Mouse (Mus musculus) gastrocnemius, postnatal 36 days (tissue): Measurements from ENCODE around the gene Vmn2r92. TPM values are rescaled to one million over a fixed set of nuclear protein-coding genes. Genes with fewer than 3 reads are reported as not detected.
"Not testable (repeated sequence)": the region's sequence is repeated elsewhere in the genome, so short reads cannot be mapped to it uniquely, and the experiment has no call there.

Experiments
- DNase-seq, 2 experiments: peaks; one replicate each; pipeline ENCODE4 v3.0.0; 2022
- intact Hi-C: fragments of 180-260 bp; cut with DNase I; formaldehyde crosslinking; loops from one replicate; pipeline ENCODE4 v1.15.1; 2025
- long read RNA-seq, 2 experiments: library from polyadenylated mRNA; stranded (forward); transcript quantifications; one replicate each; pipeline ENCODE4 v2.0.0; 2021
- total RNA-seq, 2 experiments: library from RNA; stranded (reverse); gene quantifications; 2 replicates each; pipeline ENCODE4 v1.2.3; 2021

Vmn2r92 gene
- not detected for total RNA-seq
- long read RNA-seq, experiment 1 = 0 reads
- long read RNA-seq, experiment 2 = 0 reads

DNA sequence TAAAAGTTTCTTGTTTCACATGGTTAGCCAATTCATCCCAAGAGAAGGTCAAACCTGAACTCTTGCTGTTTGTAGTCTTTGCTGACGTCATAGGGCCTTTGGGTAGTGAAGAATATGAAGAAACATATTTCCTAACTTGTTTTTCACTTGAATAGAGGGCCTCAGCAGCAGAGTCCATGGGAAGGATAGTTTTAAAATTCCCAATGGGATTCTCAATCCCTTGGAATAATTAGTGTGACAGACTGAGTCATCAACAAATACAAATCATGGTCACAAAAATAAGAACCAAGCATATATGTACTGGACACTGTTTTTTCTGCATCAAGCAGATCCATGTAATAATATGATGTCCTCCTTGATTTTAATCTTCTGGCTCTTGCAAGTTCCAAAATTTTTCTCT lies at the start of gene Vmn2r92:
Gene Vmn2r92 (plus strand): TSS at position 301 of the 400 bp plus-strand sequence.
- intact Hi-C loops = not testable (repeated sequence)

DNA sequence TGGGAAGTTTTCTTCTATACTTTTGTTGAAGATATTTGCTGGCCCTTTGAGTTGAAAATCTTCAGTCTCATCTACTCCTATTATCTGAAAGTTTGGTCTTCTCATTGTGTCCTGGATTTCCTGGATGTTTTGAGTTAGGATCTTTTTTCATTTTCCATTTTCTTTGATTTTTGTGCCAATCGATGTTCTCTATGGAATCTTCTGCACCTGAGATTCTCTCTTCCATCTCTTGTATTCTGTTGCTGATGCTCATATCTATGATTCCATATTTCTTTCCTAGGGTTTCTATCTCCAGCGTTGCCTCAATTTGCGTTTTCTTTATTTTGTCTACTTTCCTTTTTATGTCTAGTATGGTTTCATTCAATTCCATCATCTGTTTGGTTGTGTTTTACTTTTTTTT lies 49.4 kb upstream of the Vmn2r92 start:
- intact Hi-C loops, DNase-seq: not testable (repeated sequence)

More for the DNA sequence above, at the start of gene Vmn2r92:
- DNase-seq = not testable (repeated sequence)

DNA sequence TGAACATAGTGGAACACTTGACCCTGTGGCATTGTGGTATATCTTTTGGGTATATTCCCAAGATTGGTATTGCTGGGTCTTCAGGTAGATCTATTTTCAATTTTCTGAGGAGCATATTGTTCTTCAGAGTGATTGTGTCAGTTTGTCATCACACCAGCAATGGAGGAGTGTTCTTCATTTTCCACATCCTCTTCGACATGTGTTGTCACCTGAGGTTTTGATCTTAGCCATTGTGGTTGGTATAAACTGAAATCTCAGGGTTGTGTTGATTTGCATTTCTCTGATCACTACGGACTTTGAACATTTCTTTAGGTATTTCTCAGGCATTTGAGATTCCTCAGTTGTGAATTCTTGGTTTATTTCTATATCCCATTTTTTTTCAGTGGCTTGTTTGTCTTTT lies 9.5 kb downstream of the Vmn2r92 start:
- intact Hi-C loops, DNase-seq: not testable (repeated sequence)

DNA sequence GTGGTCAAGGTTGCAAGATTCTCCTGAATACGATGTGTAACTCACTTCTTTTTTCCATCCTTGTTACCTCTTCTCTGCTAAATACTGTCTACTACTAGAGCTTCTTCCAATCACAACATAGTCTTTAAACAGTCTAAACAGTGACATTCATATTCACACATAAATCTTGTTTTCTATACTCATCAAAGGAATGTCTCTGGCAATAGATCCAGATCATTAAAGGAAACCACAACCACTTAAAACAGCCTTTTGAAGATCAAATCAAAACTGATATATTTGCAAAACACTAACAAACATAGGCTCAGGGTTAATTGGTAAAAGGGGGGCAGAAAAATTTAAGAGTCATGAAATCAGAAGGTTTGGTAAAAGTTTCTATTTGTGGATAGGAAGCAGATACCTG lies 38.0 kb downstream of the Vmn2r92 start:
- DNase-seq = no peak
- intact Hi-C loops = no loop called here

DNA sequence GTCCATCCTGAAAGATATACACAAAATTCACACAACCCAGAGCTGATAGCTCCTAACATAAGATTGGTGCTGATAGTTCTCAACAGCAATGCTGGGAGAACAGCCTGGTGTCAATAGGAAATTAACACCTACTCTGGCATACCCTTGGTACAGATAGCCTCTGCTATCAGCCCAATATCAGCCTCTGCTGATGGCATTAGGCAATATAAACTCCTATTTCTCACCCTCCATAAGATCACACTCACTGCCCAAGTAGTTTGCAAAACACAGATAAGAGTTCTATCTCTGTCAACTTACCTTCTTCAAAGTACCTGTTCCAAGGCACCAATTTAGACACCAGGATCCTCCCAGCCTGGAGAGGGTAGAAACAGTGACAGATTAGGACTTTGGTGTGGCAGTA lies 69.6 kb downstream of the Vmn2r92 start:
- intact Hi-C loops = no loop called here
- no peak for DNase-seq

DNA sequence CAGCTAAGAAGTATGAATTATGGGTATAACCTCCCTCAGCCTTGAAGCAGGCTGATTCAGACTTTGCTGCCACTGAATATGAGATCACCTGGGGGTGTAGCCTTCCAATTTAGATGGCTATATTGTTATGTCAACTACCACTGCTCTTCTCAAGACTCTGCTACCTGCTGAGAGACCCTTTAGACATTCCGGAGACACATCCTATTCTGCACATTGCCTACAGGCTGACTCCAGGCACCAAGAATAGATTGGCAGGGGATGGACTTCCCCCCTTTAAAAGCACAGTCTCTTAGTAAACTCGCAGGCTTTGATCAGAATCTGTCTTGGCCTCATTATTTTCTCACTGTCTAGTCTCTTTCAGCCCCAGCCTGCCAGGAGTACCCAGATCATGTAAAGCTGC lies 80.3 kb downstream of the Vmn2r92 start:
- intact Hi-C loops = no loop called here
- DNase-seq = no peak

DNA sequence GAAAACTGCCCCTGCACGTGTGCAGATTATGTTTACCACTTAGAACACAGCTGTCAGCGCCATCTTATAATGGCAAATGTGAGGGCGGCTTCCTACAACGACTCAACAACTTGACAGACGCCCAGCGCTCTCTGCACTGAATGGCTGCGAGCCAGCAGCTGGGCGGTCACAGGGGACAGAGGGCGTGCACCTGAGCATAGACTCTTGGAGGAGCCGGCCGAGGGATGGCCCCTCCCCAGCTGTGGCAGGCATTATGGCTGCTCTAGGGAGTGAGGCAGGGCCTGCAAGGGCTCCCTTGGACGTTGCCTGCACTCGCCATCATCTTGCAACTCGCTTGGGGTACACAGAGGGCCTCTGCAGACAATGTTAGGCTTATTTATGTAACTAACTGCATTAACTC lies 85.2 kb downstream of the Vmn2r92 start:
- no peak for DNase-seq

More for the DNA sequence above, 85.2 kb downstream of the Vmn2r92 start:
- intact Hi-C loops = no loop called here

Other genes with a start within 250 kb of the Vmn2r92 start
- not detected for gene Fpr-rs4, start 130.2 kb upstream of the Vmn2r92 start, total RNA-seq
- not detected for gene Vmn2r124, start 102.5 kb upstream of the Vmn2r92 start, total RNA-seq
- not detected for gene Vmn2r91, start 66.9 kb upstream of the Vmn2r92 start, total RNA-seq
- gene Vmn2r94, start 125.9 kb downstream of the Vmn2r92 start, total RNA-seq = not detected
- gene Vmn2r93, start 146.2 kb downstream of the Vmn2r92 start, total RNA-seq = not detected